Mouse (Mus musculus): ENCODE measurements around the gene Btbd9. TPM values are rescaled to one million over a fixed set of nuclear protein-coding genes. Genes with fewer than 3 reads are reported as not detected.

Gene Btbd9
- polyA plus RNA-seq, 1 experiment from 2014 or later: 52.5 TPM

GRCm38 (mm10) chr17:30386241-30386640 lies 190.0 kb downstream of the Btbd9 start:
- ATAC-seq (ENCODE audit: low FRiP score, low TSS enrichment): no peak
- Histone ChIP-seq H3K4me1 (ENCODE audit: control insufficient read depth, insufficient read depth, low read length) (no peaks in the 10 kb centered on the region), H3K4me3 (ENCODE audit: low read length) (no peak overlapping the region), H3K9me3 (ENCODE audit: control insufficient read depth, low read length) (no peaks in the 10 kb centered on the region), H3K27ac (ENCODE audit: low read depth, low read length) (no peak overlapping the region), H3K9ac (ENCODE audit: low read depth, low read length) (no peak overlapping the region), H3K36me3 (ENCODE audit: control insufficient read depth, insufficient read depth, low read length) (no peaks in the 10 kb centered on the region), H3K27me3 (ENCODE audit: control insufficient read depth, insufficient read depth, low read length) (no peaks in the 10 kb centered on the region), H3K4me2 (replicated peaks; ENCODE audit: low read depth, low read length) (no peak overlapping the region)
- WGBS: 85% methylated on average over 9 of the region's 9 CpGs

- Histone ChIP-seq H3K9me3 (ENCODE audit: control insufficient read depth, low read length) (no peaks in the 10 kb centered on the region), H3K4me1 (ENCODE audit: control insufficient read depth, insufficient read depth, low read length) (no peaks in the 10 kb centered on the region), H3K27ac (ENCODE audit: low read depth, low read length) (no peak overlapping the region), H3K36me3 (ENCODE audit: control insufficient read depth, insufficient read depth, low read length) (no peaks in the 10 kb centered on the region), H3K4me3 (ENCODE audit: low read length) (no peak overlapping the region), H3K9ac (ENCODE audit: low read depth, low read length) (no peak overlapping the region), H3K27me3 (ENCODE audit: control insufficient read depth, insufficient read depth, low read length) (no peaks in the 10 kb centered on the region), H3K4me2 (replicated peaks; ENCODE audit: low read depth, low read length) (no peak overlapping the region)
- ATAC-seq (ENCODE audit: low FRiP score, low TSS enrichment): no peak
- WGBS: 79% methylated on average over 6 of the region's 6 CpGs
Observed at GRCm38 (mm10) chr17:30383649-30384048, 192.6 kb downstream of the Btbd9 start.

- Histone ChIP-seq H3K4me3 (ENCODE audit: low read length) (no peak overlapping the region), H3K27me3 (ENCODE audit: control insufficient read depth, insufficient read depth, low read length) (no peaks in the 10 kb centered on the region), H3K4me1 (ENCODE audit: control insufficient read depth, insufficient read depth, low read length) (no peaks in the 10 kb centered on the region), H3K27ac (ENCODE audit: low read depth, low read length) (no peak overlapping the region), H3K4me2 (replicated peaks; ENCODE audit: low read depth, low read length) (no peak overlapping the region), H3K9me3 (ENCODE audit: control insufficient read depth, low read length) (no peaks in the 10 kb centered on the region), H3K9ac (ENCODE audit: low read depth, low read length) (no peak overlapping the region), H3K36me3 (ENCODE audit: control insufficient read depth, insufficient read depth, low read length) (no peaks in the 10 kb centered on the region)
- ATAC-seq (ENCODE audit: low FRiP score, low TSS enrichment): no peak
- WGBS: 44% methylated on average over 5 of the region's 5 CpGs
Observed at GRCm38 (mm10) chr17:30378221-30379010, 197.9 kb downstream of the Btbd9 start.

GRCm38 (mm10) chr17:30377754-30378153 lies 198.5 kb downstream of the Btbd9 start:
- H3K4me1 ChIP-seq (ENCODE audit: control insufficient read depth, insufficient read depth, low read length): no peaks in the 10 kb centered on the region
- H3K9me3 ChIP-seq (ENCODE audit: control insufficient read depth, low read length): no peaks in the 10 kb centered on the region

GRCm38 (mm10) chr17:30375107-30375506 lies 201.2 kb downstream of the Btbd9 start:
- H3K9ac ChIP-seq (ENCODE audit: low read depth, low read length): no peak overlapping the region
- H3K36me3 ChIP-seq (ENCODE audit: control insufficient read depth, insufficient read depth, low read length): no peaks in the 10 kb centered on the region
- no peak overlapping the region for H3K27ac ChIP-seq (ENCODE audit: low read depth, low read length)
- H3K4me2 ChIP-seq (replicated peaks; ENCODE audit: low read depth, low read length): no peak overlapping the region
- H3K4me1 ChIP-seq (ENCODE audit: control insufficient read depth, insufficient read depth, low read length): no peaks in the 10 kb centered on the region
- no peaks in the 10 kb centered on the region for H3K27me3 ChIP-seq (ENCODE audit: control insufficient read depth, insufficient read depth, low read length)
- H3K9me3 ChIP-seq (ENCODE audit: control insufficient read depth, low read length): no peaks in the 10 kb centered on the region
- no peak overlapping the region for H3K4me3 ChIP-seq (ENCODE audit: low read length)
- ATAC-seq (ENCODE audit: low FRiP score, low TSS enrichment): no peak
- WGBS: 91% methylated on average over 1 of the region's 1 CpGs

More at GRCm38 (mm10) chr17:30377754-30378153, 198.5 kb downstream of the Btbd9 start:
- Histone ChIP-seq H3K27ac (ENCODE audit: low read depth, low read length) (no peak overlapping the region), H3K4me2 (replicated peaks; ENCODE audit: low read depth, low read length) (no peak overlapping the region), H3K27me3 (ENCODE audit: control insufficient read depth, insufficient read depth, low read length) (no peaks in the 10 kb centered on the region), H3K9ac (ENCODE audit: low read depth, low read length) (no peak overlapping the region), H3K36me3 (ENCODE audit: control insufficient read depth, insufficient read depth, low read length) (no peaks in the 10 kb centered on the region), H3K4me3 (ENCODE audit: low read length) (no peak overlapping the region)
- no peak for ATAC-seq (ENCODE audit: low FRiP score, low TSS enrichment)
- 50% methylated on average over 1 of the region's 1 CpGs for WGBS

- Histone ChIP-seq H3K4me1 (ENCODE audit: control insufficient read depth, insufficient read depth, low read length) (0 out of 2 replicates have a peak, but pooled peaks cover 2% of the 10 kb centered on the region), H3K4me3 (ENCODE audit: low read length) (no peak overlapping the region), H3K4me2 (replicated peaks; ENCODE audit: low read depth, low read length) (no peak overlapping the region), H3K27me3 (ENCODE audit: control insufficient read depth, insufficient read depth, low read length) (no peaks in the 10 kb centered on the region), H3K9ac (ENCODE audit: low read depth, low read length) (no peak overlapping the region), H3K36me3 (ENCODE audit: control insufficient read depth, insufficient read depth, low read length) (no peaks in the 10 kb centered on the region), H3K27ac (ENCODE audit: low read depth, low read length) (no peak overlapping the region), H3K9me3 (ENCODE audit: control insufficient read depth, low read length) (no peaks in the 10 kb centered on the region)
- WGBS: 68% methylated on average over 2 of the region's 2 CpGs
- ATAC-seq (ENCODE audit: low FRiP score, low TSS enrichment): no peak
Observed at GRCm38 (mm10) chr17:30368559-30368958, 207.7 kb downstream of the Btbd9 start.

- no peak overlapping the region for H3K9ac ChIP-seq (ENCODE audit: low read depth, low read length)
- no peaks in the 10 kb centered on the region for H3K9me3 ChIP-seq (ENCODE audit: control insufficient read depth, low read length)
- no peaks in the 10 kb centered on the region for H3K36me3 ChIP-seq (ENCODE audit: control insufficient read depth, insufficient read depth, low read length)
- H3K4me3 ChIP-seq (ENCODE audit: low read length): no peak overlapping the region
- H3K4me1 ChIP-seq (ENCODE audit: control insufficient read depth, insufficient read depth, low read length): 0 out of 2 replicates have a peak, but pooled peaks cover 8% of the 10 kb centered on the region
- no peak overlapping the region for H3K4me2 ChIP-seq (replicated peaks; ENCODE audit: low read depth, low read length)
- no peak overlapping the region for H3K27ac ChIP-seq (ENCODE audit: low read depth, low read length)
- no peak for ATAC-seq (ENCODE audit: low FRiP score, low TSS enrichment)
- WGBS: 95% methylated on average over 1 of the region's 1 CpGs
- no peaks in the 10 kb centered on the region for H3K27me3 ChIP-seq (ENCODE audit: control insufficient read depth, insufficient read depth, low read length)
Observed at GRCm38 (mm10) chr17:30364701-30365100, 211.6 kb downstream of the Btbd9 start.

GRCm38 (mm10) chr17:30363365-30363764 lies 212.9 kb downstream of the Btbd9 start:
- H3K27me3 ChIP-seq (ENCODE audit: control insufficient read depth, insufficient read depth, low read length): no peaks in the 10 kb centered on the region
- H3K4me2 ChIP-seq (replicated peaks; ENCODE audit: low read depth, low read length): no peak overlapping the region
- WGBS: 66% methylated on average over 5 of the region's 5 CpGs
- no peak overlapping the region for H3K9ac ChIP-seq (ENCODE audit: low read depth, low read length)
- no peak overlapping the region for H3K4me3 ChIP-seq (ENCODE audit: low read length)
- H3K36me3 ChIP-seq (ENCODE audit: control insufficient read depth, insufficient read depth, low read length): no peaks in the 10 kb centered on the region
- ATAC-seq (ENCODE audit: low FRiP score, low TSS enrichment): no peak
- peaks cover 17% of the 10 kb centered on the region; the same call in 1 of the 2 replicates for H3K4me1 ChIP-seq (ENCODE audit: control insufficient read depth, insufficient read depth, low read length)
- no peak overlapping the region for H3K27ac ChIP-seq (ENCODE audit: low read depth, low read length)
- H3K9me3 ChIP-seq (ENCODE audit: control insufficient read depth, low read length): no peaks in the 10 kb centered on the region

GRCm38 (mm10) chr17:30360654-30361053 lies 215.6 kb downstream of the Btbd9 start:
- H3K9ac ChIP-seq (ENCODE audit: low read depth, low read length): no peak overlapping the region
- H3K27ac ChIP-seq (ENCODE audit: low read depth, low read length): no peak overlapping the region
- no peaks in the 10 kb centered on the region for H3K36me3 ChIP-seq (ENCODE audit: control insufficient read depth, insufficient read depth, low read length)
- no peaks in the 10 kb centered on the region for H3K9me3 ChIP-seq (ENCODE audit: control insufficient read depth, low read length)
- no peak for ATAC-seq (ENCODE audit: low FRiP score, low TSS enrichment)
- H3K4me1 ChIP-seq (ENCODE audit: control insufficient read depth, insufficient read depth, low read length): peaks cover 18% of the 10 kb centered on the region
- WGBS: 16% methylated on average over 1 of the region's 1 CpGs
- no peak overlapping the region for H3K4me2 ChIP-seq (replicated peaks; ENCODE audit: low read depth, low read length)
- H3K4me3 ChIP-seq (ENCODE audit: low read length): no peak overlapping the region
- H3K27me3 ChIP-seq (ENCODE audit: control insufficient read depth, insufficient read depth, low read length): no peaks in the 10 kb centered on the region

Data from kidney, embryonic 14.5 days (tissue).